Mouse (Mus musculus) cortical plate, adult 2 months (tissue): Measurements from ENCODE around the gene Efcab2.

ENCODE experiments used
- CTCF ChIP-seq: fragments of 200-500 bp; IDR thresholded peaks from 2 replicates; pipeline ENCODE4 v1.5.1; 2011; ENCODE audit warnings: mild to moderate bottlenecking, control low read depth, low read length; ENCODE audit not compliant: insufficient read depth; ENCODE audit errors: extremely low read depth
- POLR2A ChIP-seq: fragments of 200-500 bp; IDR thresholded peaks from 2 replicates; pipeline ENCODE4 v1.6.1; 2011; ENCODE audit warnings: mild to moderate bottlenecking, low read length, control low read depth; ENCODE audit not compliant: insufficient read depth; ENCODE audit errors: extremely low read depth

DNA sequence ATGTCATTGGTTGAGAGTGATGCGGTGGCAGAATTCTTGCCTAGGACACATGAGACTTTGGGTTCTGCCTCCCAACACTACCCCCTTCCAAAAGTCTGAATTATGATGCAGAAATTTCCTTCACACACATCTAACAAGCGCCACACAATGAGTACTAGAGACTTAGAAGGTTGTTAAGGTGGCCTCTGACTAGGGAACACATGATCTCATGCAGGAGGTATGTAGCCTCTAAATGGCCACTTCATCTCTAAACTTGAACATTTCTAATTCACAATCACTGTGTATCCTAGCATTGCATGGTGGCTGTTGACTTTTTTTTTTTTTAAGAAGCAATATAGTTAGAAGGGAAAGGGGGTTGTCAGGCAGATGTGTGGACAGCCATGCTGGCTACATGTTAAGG lies 110.0 kb downstream of the Efcab2 start:
- TF ChIP-seq CTCF, result no peak
- TF ChIP-seq POLR2A, result no peak
